Mouse (Mus musculus): Measurements from ENCODE around the gene Sacs.

DNA sequence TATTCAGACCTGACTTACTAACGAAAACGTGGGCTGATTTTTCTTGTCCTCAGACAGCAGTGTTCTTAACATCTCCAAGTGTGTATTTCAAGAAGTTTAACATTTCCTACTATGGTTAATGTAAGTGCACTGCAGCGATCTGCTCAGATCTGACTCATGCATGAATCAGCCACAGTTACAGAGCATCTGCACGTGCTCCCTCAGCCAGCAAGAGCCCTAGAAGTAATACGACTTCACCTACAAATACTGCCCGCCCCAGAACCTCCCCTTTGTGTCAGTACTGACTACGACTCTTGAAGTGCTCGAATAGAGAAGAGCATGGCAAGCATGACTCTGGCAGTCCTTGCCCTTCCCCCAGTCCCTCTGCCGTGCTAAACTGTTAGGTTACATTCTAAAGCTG is 100.5 kb downstream of the Sacs start:
- no peak for TF ChIP-seq EP300 (IDR thresholded peaks at IDR 0.05; ENCODE audit: insufficient read depth, low read depth, low read length)
- TF ChIP-seq CTCF (IDR thresholded peaks at IDR 0.05; ENCODE audit: low read depth, low read length), result no peak
- no peak for TF ChIP-seq POLR2A (IDR thresholded peaks at IDR 0.05; ENCODE audit: insufficient read depth, low read length)
